Mouse (Mus musculus) small intestine, adult 2 months (tissue): ENCODE measurements at regions not wholly inside any gene's neighbourhood (a gene's known extent, or its start where the extent isn't known, plus 50 kb on each side); places are given as distances from the start of the nearest gene placed in this dataset.

Experiments
- H3K27ac ChIP-seq: fragments of 200-500 bp; 2 replicates; pipeline ENCODE4 v1.5.1; 2012; ENCODE audit warnings: low read depth, low read length, control low read depth, inconsistent platforms; ENCODE audit not compliant: insufficient read depth
- H3K27me3 ChIP-seq: fragments of 200-500 bp; 2 replicates; pipeline ENCODE4 v1.6.1; 2012; ENCODE audit warnings: mild to moderate bottlenecking, moderate library complexity, low read length, inconsistent platforms; ENCODE audit not compliant: control insufficient read depth, insufficient read depth
- H3K36me3 ChIP-seq: fragments of 200-500 bp; 2 replicates; pipeline ENCODE4 v1.6.1; 2012; ENCODE audit warnings: mild to moderate bottlenecking, low read length, control low read depth, inconsistent platforms; ENCODE audit not compliant: control insufficient read depth, insufficient read depth
- H3K4me1 ChIP-seq: fragments of 200-500 bp; 2 replicates; pipeline ENCODE4 v1.6.1; 2012; ENCODE audit warnings: low read length, inconsistent platforms, mixed read lengths; ENCODE audit not compliant: control insufficient read depth, insufficient read depth, insufficient read length
- H3K4me3 ChIP-seq: fragments of 200-500 bp; 2 replicates; pipeline ENCODE4 v1.5.1; 2012; ENCODE audit warnings: low read depth, mild to moderate bottlenecking, control low read depth, inconsistent platforms, low read length, moderate library complexity
- CTCF ChIP-seq: fragments of 200-500 bp; IDR thresholded peaks from 2 replicates; pipeline ENCODE4 v1.5.1; 2012; ENCODE audit warnings: low read depth, mild to moderate bottlenecking, control low read depth, inconsistent platforms, low read length, moderate library complexity, mixed read lengths; ENCODE audit not compliant: insufficient replicate concordance, insufficient read length; ENCODE audit errors: extremely low read depth
- POLR2A ChIP-seq: fragments of 200-500 bp; IDR thresholded peaks from 2 replicates; pipeline ENCODE4 v1.6.1; 2012; ENCODE audit warnings: low read depth, mild to moderate bottlenecking, control low read depth, inconsistent platforms, low read length, moderate library complexity
- WGBS: fragments of 180-500 bp; shearing (Covaris S2); methylation state at CpG from one replicate; pipeline ENCODE4 v1.1.7; 2018; 5-methylcytosine and 5-hydroxymethylcytosine counted together

GRCm38 (mm10) chrX:12873230-12873629 is 111.4 kb upstream of the Med14 start:
- WGBS, result 34% methylated on average over 6 of the region's 6 CpGs
- no peaks in the 10 kb centered on the region for H3K36me3 ChIP-seq
- H3K27ac ChIP-seq, result no peak overlapping the region
- H3K4me1 ChIP-seq, result peaks cover 2% of the 10 kb centered on the region
- H3K4me3 ChIP-seq, result peak overlapping the region; percentile 58
- TF ChIP-seq POLR2A (no peak), CTCF (no peak)
- no peaks in the 10 kb centered on the region for H3K27me3 ChIP-seq

- Histone ChIP-seq H3K4me3 (no peak overlapping the region), H3K36me3 (no peaks in the 10 kb centered on the region), H3K27ac (no peak overlapping the region), H3K4me1 (no peaks in the 10 kb centered on the region), H3K27me3 (no peaks in the 10 kb centered on the region)
- TF ChIP-seq POLR2A (no peak), CTCF (no peak)
- 81% methylated on average over 5 of the region's 5 CpGs for WGBS
These were observed 105.1 kb upstream of the Med14 start for GRCm38 (mm10) chrX:12866885-12867498.

GRCm38 (mm10) chrX:12866176-12866575 is 104.3 kb upstream of the Med14 start:
- no peak for TF ChIP-seq POLR2A
- no peak for TF ChIP-seq CTCF
- no peaks in the 10 kb centered on the region for H3K27me3 ChIP-seq
- no peak overlapping the region for H3K27ac ChIP-seq
- WGBS, result 91% methylated on average over 3 of the region's 3 CpGs
- H3K4me1 ChIP-seq, result no peaks in the 10 kb centered on the region
- H3K4me3 ChIP-seq, result no peak overlapping the region
- H3K36me3 ChIP-seq, result no peaks in the 10 kb centered on the region

- H3K4me3 ChIP-seq, result no peak overlapping the region
- no peaks in the 10 kb centered on the region for H3K36me3 ChIP-seq
- peaks cover 2% of the 10 kb centered on the region; the same call in 1 of the 2 replicates for H3K4me1 ChIP-seq
- 69% methylated on average over 6 of the region's 6 CpGs for WGBS
- no peaks in the 10 kb centered on the region for H3K27me3 ChIP-seq
- no peak overlapping the region for H3K27ac ChIP-seq
- TF ChIP-seq CTCF (no peak), POLR2A (no peak)
These were observed 98.3 kb upstream of the Med14 start for GRCm38 (mm10) chrX:12860168-12860567.

- WGBS, result 32% methylated on average over 2 of the region's 2 CpGs
- no peaks in the 10 kb centered on the region for H3K27me3 ChIP-seq
- H3K4me1 ChIP-seq, result peaks cover 2% of the 10 kb centered on the region; the same call in 1 of the 2 replicates
- no peak overlapping the region for H3K27ac ChIP-seq
- H3K4me3 ChIP-seq, result no peak overlapping the region
- no peak for TF ChIP-seq POLR2A
- TF ChIP-seq CTCF, result no peak
- no peaks in the 10 kb centered on the region for H3K36me3 ChIP-seq
These were observed 96.9 kb upstream of the Med14 start for GRCm38 (mm10) chrX:12858757-12859156.

GRCm38 (mm10) chrX:12857881-12858755 is 96.2 kb upstream of the Med14 start:
- Histone ChIP-seq H3K4me1 (peaks cover 2% of the 10 kb centered on the region; the same call in 1 of the 2 replicates), H3K4me3 (peak overlapping the region; percentile 54), H3K27me3 (no peaks in the 10 kb centered on the region), H3K27ac (peak overlapping the region; percentile 53), H3K36me3 (no peaks in the 10 kb centered on the region)
- TF ChIP-seq POLR2A, result peak; percentile 24; the same call in 1 of the 2 replicates
- no peak for TF ChIP-seq CTCF
- WGBS, result 16% methylated on average over 17 of the region's 17 CpGs

GRCm38 (mm10) chrX:12855425-12855824 is 93.6 kb upstream of the Med14 start:
- Histone ChIP-seq H3K27me3 (no peaks in the 10 kb centered on the region), H3K27ac (no peak overlapping the region), H3K36me3 (no peaks in the 10 kb centered on the region), H3K4me3 (no peak overlapping the region), H3K4me1 (peaks cover 2% of the 10 kb centered on the region; the same call in 1 of the 2 replicates)
- TF ChIP-seq POLR2A (no peak), CTCF (no peak)
- 71% methylated on average over 4 of the region's 4 CpGs for WGBS
